Mouse (Mus musculus): ENCODE results near the gene Spata20.
A peak's percentile ranks its signal among the peaks of the same experiment; 100 is the strongest.

Gene Spata20

DNA sequence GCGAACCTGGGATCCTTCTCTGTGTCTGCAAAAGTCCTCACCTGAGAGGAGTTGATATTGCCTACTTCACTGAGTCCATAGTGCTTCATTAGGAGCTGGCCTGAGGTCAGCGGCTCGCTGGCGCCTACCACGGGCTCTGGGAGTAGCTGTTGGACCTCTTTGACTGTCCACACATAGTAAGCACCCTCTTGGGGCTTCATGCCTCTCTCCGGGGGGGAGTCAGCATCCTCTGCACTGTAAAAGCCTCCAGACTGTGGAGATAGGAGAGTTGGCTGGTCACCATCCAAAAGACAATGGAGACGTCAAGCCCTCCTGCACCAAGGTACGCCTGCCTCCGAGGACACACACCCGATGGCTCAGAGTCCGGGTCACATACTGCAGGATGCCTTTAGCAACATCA is 3.2 kb downstream of the Spata20 start:
- DNase-seq (ENCODE audit: low read depth, low spot score) = no peak

DNA sequence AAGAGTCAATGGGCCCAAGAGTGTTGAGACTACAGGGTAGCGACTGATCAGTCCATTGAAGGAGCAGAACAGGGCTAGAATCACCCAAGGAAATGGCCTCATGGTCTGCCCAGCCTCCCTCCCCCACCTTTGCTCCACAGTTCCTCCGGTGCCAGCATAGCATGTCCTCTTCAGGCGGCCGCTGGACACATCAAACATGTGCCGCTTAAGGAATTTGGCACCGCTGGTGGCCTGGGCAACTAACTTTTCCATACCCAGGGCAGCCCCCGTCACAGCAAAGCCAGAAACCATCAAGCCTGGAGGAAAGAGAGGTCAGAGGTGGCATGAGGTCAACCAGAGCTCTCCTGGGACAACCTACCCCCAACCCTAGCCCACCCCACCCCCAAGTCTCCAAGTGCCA is 4.0 kb downstream of the Spata20 start:
- no peak for DNase-seq (ENCODE audit: low read depth, low spot score)

GRCm38 (mm10) chr11:94480382-94480781 is 5.6 kb downstream of the Spata20 start:
- DNase-seq (ENCODE audit: low read depth, low spot score) = no peak

DNA sequence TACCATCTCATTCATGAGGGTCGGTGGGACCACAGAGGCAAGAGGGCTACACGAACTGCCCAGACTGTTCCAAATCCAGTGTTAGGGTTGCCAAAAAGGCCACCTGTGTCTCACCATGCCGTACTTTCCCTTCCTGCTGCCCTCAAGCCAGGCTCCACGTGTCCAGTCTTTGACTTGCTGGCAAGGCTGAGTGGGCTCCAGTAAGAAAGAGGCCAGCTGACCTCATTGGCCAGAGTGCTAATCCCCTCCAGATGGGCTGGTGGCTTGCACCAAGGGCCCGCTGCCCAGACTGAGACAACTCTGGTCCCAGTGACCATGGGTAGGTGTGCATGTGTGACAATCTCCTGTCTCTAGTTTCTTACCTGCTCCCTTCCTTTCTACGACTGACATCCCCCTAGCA is 8.3 kb downstream of the Spata20 start:
- no peak for DNase-seq (ENCODE audit: low read depth, low spot score)

GRCm38 (mm10) chr11:94475722-94476121 is 10.3 kb downstream of the Spata20 start:
- no peak for DNase-seq (ENCODE audit: low read depth, low spot score)

DNA sequence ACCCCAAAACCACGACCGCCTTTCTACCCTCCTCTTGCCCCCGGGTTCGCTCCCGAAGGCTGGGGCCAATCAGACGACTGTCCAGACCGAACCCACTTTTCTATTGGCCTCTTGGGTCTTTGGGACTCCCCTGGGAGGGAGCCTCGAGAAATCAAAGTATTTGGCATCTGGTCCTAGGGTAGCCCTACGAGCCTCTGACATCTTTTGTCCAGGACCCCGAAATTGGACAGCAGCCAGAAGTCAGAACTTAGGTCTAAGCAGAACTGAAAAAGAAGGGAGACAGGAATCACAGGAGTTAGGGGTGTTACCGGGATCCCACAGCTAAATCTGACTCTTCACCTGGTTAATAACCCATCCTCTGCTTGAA is 11.5 kb downstream of the Spata20 start:
- no peak for DNase-seq (ENCODE audit: low read depth, low spot score)

GRCm38 (mm10) chr11:94473707-94474543 is 12.1 kb downstream of the Spata20 start, which contains the start of gene Cacna1g:
Gene Cacna1g, minus strand, starts transcription at chr11:94474198.
- peak; percentile 59 for DNase-seq (ENCODE audit: low read depth, low spot score)

DNA sequence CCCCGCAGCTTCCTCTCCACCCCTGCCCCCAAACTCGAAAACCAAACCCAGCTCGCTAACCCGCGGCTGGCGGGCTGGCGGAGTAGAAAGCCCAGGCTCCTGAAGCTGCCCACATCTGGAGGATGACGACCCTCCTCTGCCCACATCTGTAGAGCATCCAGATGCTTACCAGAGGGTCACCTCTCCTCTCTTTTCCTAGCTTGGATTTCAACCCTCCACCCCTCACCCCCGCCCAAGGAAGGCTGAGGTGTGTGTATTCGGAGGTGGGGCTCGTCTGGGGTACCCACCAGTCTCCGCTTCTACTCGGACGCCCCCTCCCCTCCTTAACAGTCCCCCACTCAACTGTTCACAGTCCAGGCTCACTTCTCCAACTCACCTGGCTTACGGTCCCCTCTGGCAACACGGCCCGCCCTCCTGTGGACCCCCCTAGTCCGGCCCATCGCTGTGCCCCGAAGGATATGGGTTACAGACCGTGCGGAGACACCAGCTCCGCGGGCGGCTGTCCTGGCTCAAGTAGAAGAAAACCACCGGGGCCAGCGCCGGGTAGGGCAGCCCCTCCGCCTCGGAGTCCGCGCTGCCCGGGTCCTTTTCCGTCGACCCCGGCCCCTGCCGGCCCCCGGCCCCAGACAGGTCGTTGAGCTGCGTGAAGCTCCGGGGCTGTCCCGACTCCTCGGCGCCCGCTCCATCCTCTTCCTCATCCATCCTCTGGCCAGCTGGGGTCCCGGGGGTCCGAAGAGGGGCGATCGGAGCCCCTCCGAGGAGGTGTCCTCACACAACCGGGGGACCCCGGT is 12.9 kb downstream of the Spata20 start:
- no peak for DNase-seq (ENCODE audit: low read depth, low spot score)

GRCm38 (mm10) chr11:94472585-94472915 is 13.4 kb downstream of the Spata20 start:
- DNase-seq (ENCODE audit: low read depth, low spot score) = no peak

DNA sequence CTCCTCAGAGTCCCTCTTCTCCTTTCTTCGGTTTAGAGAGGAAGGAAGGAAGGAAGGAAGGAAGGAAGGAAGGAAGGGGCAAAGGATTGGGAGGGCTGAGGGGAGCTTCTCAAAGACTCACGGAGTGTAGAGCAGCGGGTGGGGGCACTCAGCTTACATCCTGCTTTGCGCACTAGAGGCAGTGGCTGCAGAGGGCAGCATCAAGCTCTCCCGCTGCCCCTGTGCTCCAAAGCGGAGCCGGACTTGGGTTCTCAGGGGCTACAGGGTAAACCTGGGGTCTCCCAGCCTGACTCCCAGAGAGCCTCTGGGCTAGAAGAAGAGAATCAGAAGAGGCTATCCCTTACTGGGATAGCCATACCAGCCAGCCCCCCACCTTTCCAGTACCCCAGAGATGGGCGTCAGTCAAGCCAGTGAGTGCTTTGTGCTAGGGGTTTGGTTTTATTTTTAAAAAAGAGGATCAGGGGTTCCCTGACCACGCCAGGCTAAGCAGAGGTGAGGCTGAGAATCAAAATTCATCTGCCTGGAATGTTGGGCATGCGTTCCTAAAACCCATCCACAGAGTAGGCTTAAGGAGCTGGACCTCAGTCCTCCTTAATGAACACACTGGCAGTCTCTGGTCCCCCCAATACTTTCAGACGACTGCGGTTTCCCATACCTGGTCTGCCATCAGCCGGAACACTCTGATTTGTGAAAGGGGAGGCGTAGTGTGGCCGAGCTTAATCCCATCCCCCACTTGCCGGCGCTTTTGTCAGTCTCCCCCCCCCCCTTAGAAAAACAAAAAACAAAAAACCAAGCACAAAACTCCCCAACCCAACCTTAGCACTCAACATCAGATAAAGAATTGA is 14.0 kb downstream of the Spata20 start:
- DNase-seq (ENCODE audit: low read depth, low spot score) = no peak

DNA sequence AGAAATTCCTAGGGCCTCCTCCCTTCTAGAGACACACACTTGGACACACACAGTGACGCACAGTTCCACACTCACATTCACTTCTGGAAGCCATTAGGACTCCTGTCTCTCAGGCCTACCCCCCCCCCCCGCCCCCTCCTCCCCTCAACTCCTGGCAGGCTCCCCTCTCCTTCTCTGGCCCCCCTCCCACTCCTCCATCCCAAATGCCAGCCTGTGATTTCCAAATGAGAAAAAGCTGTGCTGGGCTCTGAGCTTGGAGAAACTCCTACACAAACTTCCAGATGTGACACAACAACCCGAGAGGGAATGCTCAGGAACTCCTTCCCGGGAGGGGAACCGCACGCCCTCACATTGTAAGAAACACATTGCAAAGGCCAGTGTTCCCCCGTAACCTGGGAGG is 15.6 kb downstream of the Spata20 start:
- no peak for DNase-seq (ENCODE audit: low read depth, low spot score)

- no peak for DNase-seq (ENCODE audit: low read depth, low spot score)
Measured at GRCm38 (mm10) chr11:94469136-94470064, 16.6 kb downstream of the Spata20 start.

DNA sequence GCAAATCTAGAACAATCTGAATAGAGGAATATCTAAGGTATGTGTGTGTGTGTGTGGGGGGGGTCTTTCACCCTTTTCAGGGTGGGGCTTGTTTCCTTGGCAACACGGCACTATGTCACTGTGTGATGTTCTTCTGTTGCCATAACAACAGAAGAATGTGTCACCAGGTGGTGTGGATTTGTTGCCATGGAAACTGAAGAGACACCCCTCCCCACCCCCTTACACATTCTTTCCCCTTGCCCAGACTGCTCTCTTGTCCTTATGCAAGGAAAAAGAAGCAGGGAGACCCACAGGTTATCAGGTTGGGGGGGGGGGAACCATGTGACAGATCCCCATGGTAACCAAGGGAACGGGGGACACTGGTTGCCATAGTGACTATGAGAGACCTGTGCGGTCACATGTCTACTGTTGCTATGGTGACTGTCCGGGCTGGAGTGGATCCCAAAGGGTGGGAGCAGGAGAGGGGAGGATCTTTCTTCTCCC is 17.4 kb downstream of the Spata20 start:
- no peak for DNase-seq (ENCODE audit: low read depth, low spot score)

- DNase-seq (ENCODE audit: low read depth, low spot score) = no peak
Measured at GRCm38 (mm10) chr11:94466333-94466855, 19.6 kb downstream of the Spata20 start.

DNA sequence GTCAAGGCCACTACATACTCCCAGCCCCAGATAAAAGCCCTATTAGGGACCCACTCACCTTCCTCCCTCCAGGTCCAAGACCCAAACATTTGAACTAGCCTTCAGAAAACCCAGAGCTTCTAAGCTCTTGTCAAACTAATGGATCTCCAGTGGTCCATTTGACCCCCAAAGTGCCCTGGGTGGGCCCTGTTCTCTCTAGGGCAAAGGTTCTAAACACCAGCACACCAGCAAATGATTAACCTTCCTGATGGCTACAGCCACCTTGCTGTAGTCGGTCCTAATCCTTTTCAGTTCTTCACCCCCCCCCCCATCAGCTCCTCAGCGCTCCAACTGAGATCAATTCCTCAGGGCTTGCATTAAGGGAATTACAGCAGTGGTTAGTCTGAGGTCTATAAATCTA is 21.8 kb downstream of the Spata20 start:
- DNase-seq (ENCODE audit: low read depth, low spot score) = no peak

- no peak for DNase-seq (ENCODE audit: low read depth, low spot score)
Measured at GRCm38 (mm10) chr11:94461856-94462255, 24.1 kb downstream of the Spata20 start.

DNA sequence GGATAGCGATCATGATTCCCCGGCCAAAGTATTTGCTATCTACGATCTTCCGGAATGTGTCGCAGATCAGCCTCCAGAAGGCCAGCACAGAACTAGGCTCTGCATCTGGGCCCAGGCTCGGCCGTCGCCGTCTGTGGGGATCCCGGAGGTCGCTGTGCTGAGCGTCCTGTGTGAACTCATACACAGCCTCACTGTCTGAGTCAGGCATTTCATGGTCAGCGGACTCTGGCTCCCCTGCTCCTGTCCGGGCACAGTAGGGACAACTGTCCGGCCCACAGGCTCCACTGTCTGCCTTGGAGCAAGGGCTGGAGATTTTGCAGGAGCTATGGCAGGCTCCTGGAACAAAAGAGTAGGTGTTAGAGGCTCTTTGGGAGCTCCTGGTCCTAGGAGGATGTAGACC is 29.0 kb downstream of the Spata20 start:
- no peak for DNase-seq (ENCODE audit: low read depth, low spot score)

DNA sequence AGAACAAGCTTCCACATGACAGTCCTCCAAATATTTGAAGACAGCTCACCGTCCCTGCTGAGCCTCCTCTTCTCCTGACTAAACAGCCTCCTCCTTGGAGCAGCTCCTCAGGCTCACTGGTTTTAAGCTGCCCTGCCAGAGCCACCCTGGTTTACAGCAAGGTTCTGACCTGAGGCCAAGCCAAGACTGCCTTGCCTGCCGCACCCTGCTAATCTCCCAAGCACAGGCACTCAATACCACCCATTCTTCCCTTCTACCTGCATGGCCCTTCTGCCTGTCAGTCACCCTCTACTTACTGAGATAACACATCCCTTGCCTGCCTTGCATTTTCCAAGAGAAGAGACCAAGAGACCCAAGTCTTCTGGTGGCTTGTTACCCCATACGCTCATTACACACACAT is 29.6 kb downstream of the Spata20 start:
- no peak for DNase-seq (ENCODE audit: low read depth, low spot score)

GRCm38 (mm10) chr11:94455161-94455820 is 30.7 kb downstream of the Spata20 start:
- no peak for DNase-seq (ENCODE audit: low read depth, low spot score)

DNA sequence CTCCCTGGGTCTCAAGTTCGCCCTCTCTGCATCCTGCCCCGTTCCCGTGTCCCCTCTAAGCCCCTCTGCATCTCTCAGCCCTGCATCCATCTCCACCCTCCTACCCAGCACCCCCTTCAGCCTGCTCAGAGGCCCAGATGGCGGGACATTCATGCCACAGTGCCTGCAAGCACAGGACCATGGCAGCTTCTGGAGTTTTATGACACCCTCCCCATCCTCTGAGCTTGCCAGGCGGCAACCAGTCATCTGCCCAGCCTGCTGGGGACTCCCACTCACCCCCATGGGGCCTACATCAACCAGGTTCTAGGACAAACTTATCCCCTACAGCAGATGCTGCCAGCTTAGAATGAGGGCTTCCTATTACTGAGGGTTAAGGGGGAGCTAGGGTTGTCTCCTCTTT is 31.2 kb downstream of the Spata20 start:
- DNase-seq (ENCODE audit: low read depth, low spot score) = no peak

All from WW6 (cell line).